Mouse (Mus musculus) layer of hippocampus, adult 2 months (tissue): ENCODE measurements around the gene Prr5l. TPM values are rescaled to one million over a fixed set of nuclear protein-coding genes. Genes with fewer than 3 reads are reported as not detected.

ENCODE experiments used
- DNase-seq, 2 experiments: peaks; one replicate each; pipeline ENCODE4 v3.0.0; 2022; ENCODE audit warnings: low spot score in 2 of 2
- H3K27ac ChIP-seq: fragments of 200-600 bp; 2 replicates; pipeline ENCODE4 v1.8.1; 2022
- H3K4me3 ChIP-seq: fragments of 200-600 bp; 2 replicates; pipeline ENCODE4 v1.8.1; 2022; ENCODE audit warnings: mild to moderate bottlenecking
- CTCF ChIP-seq: fragments of 200-600 bp; conservative IDR thresholded peaks from 2 replicates; pipeline ENCODE4 v1.8.1; 2022; ENCODE audit warnings: antibody characterized with exemption, mild to moderate bottlenecking, moderate library complexity
- total RNA-seq, 2 experiments: library from RNA; stranded (reverse); gene quantifications; 2 replicates each; pipeline ENCODE4 v1.2.3; 2021

Prr5l gene
- total RNA-seq, 2 experiments from 2014 or later: 7.2 to 9.5 TPM

DNA sequence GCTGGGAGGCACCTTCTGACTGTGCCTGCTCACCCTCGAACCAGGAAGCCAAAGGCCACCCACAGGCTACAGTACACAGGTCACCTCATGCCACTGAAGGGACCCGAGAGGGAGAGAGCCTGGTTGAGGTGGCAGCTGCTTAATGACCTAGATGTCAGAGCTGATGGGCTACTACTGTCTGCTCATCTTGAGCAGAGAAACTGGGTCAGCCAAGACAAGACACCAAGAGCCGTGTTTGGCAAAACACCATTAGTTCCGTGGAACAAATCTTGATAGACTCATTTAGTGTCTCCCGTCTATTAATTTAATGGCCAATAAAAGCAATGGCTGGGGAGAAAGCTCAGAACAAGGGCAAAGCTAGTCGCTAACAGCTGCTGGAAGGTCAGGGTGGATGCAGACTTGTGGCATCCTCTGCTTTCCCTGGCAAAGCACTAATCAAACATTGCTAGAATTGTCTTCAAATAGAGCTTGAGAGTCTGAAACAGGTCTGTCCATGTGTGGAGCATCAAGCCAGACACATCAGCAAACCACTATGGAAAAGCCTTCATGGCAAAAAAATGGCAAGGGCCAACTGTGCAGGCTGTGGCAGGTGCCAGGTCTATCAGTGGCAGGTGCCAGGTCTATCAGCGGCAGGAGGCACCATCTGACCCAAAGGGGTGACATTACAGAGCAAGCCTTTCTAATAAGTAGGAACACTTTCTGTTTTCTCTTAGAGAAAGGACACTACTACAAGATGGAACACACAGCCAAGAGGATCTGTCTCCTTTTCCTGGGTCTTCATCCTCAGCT lies 140.6 kb downstream of the Prr5l start:
- H3K4me3 ChIP-seq: no peak overlapping the region

DNA sequence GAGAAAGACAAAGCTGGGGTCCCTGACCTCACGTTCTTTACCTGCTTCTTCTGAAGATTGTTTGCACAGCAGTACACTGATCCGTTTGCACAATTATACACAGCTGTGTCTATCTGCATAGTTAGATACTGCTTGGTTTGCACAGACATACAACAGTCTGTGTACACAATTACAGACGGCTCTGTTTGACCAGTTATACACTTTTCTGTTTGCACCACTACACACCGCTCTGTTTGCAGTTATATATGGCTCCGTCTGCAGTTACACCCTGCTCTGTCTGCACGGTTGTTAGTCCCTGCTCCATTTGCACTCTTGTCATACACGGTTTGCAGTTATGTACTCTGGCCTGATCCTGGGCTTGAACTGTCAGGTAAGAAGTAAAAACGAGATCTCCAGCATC lies 141.2 kb downstream of the Prr5l start:
- no peak overlapping the region for H3K27ac ChIP-seq

More for the DNA sequence above, 140.6 kb downstream of the Prr5l start:
- no peak overlapping the region for H3K27ac ChIP-seq
- no peak for TF ChIP-seq CTCF
- no peak for DNase-seq

DNA sequence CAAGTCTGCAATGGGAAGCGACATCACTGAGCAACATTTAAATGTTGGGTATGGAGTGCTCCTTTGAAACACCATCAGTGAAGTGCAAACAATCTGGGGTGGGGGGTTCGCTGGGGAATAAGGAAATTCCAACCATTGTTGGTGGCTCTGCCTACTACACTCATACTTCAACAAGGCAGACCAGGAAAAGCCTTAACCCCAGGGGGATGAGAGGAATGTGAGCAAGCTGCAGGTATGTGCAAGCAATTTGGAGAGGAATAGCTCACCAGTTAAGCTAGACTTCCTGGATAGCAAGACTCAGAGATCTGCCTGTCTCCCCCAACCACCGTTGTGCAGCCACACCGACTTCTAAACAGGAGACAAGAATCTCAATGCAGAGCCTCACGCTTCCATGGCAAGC lies 142.9 kb downstream of the Prr5l start:
- Histone ChIP-seq H3K4me3 (no peak overlapping the region), H3K27ac (no peak overlapping the region)
- DNase-seq: no peak
- TF ChIP-seq CTCF: no peak

More for the DNA sequence above, 141.2 kb downstream of the Prr5l start:
- DNase-seq: no peak
- H3K4me3 ChIP-seq: no peak overlapping the region
- TF ChIP-seq CTCF: no peak

- DNase-seq: peak; percentile 26 to 29
- no peak overlapping the region for H3K4me3 ChIP-seq
- peak overlapping the region; percentile 25; the same call in 1 of the 2 replicates for H3K27ac ChIP-seq
- TF ChIP-seq CTCF: no peak
These were observed 149.3 kb downstream of the Prr5l start for GRCm38 (mm10) chr2:101733564-101733963.

DNA sequence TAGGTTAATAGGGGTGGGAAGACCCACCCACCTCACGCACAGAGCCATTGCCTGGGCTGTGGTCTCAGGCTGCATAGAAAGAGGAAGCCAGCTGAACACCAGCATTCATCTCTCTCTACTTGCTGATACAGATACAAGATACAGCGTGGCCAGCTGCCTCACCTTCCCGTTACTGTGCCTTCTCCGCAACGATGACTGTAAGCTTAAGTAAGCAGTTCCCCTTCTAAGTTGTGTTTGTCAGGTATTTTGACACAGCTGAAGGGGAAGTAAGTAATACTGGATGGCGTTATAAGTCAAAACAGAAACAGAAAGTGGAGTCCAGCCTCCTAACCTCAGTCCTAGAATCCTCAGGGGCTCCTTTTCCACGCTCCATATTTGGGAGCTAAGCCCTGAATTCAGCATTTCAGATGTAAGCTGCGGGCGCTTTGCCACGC lies 150.0 kb downstream of the Prr5l start:
- Histone ChIP-seq H3K4me3 (no peak overlapping the region), H3K27ac (0 out of 2 replicates have a peak overlapping the region, but pooled peaks have one; percentile 14)
- TF ChIP-seq CTCF: no peak
- DNase-seq: no peak

GRCm38 (mm10) chr2:101730972-101731371 lies 151.9 kb downstream of the Prr5l start:
- H3K27ac ChIP-seq: peak overlapping the region; percentile 28; the same call in 1 of the 2 replicates

DNA sequence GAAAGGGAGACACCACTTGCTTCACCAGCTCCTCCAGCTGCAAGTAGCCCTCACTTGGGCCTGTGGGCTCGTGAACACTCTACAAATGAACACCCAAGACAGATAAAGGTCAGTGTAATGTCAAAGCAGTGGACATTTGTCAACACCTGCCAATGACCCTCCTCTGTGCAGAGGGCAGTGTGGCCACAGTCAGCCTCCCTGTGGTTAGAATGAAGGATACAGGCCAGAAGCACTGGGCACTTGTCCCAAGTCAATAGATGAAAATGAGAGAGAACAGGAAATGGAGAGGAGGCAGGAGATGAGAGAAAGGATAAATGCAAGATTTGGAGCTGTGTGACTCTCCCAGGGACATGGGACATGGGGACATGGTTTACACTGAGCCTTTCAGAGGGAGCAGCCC lies 153.4 kb downstream of the Prr5l start:
- no peak for TF ChIP-seq CTCF
- no peak overlapping the region for H3K4me3 ChIP-seq
- no peak overlapping the region for H3K27ac ChIP-seq
- no peak for DNase-seq

More at GRCm38 (mm10) chr2:101730972-101731371, 151.9 kb downstream of the Prr5l start:
- DNase-seq: peak in 1 of 2 experiments; percentile 15
- no peak overlapping the region for H3K4me3 ChIP-seq
- TF ChIP-seq CTCF: no peak

DNA sequence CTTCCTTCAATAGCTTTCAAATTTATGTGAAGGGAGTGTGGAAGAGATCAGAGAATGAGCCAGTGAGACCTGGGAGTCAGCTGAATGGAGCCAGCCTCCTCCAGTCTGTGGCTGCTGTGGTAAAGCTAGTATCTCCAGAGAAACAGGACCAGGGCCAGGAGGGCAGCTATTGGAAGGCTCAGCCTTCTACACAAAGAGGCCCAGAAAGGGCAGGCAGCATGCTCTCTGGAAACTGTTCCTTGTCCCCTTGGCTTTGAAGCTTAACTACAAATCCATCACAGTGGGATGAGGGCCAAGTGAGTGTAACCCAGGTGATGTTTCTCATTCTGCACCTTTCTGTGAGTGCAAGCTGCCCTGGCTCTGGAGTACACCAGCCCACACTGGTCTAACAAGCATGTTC lies 155.0 kb downstream of the Prr5l start:
- TF ChIP-seq CTCF: no peak
- Histone ChIP-seq H3K27ac (no peak overlapping the region), H3K4me3 (no peak overlapping the region)
- no peak for DNase-seq

DNA sequence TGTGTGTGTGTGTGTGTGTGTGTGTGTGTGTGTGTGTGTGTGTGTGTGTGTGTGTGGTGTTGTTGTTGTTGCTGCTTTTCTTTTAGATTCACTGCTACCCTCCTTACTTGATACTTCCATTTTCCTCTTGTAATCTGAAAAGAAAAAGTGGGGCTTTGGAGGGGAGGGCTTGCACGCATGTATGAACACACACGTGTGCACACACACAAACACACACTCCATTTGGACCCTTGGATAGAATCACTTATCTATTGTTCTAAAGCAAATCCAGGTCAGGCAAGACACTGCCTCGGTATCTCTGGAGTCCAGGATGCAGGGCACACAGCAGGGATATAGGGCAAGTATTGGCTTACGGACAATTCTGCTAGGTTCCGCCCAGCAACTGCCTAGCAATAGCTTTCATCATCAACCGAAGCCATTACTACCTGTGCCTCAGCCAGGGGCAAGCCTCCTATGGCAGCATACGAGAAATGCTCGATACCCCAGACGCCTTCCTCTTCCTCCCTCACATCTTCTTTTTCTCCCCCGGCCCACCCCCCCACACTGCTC lies 159.4 kb downstream of the Prr5l start:
- Histone ChIP-seq H3K27ac (0 out of 2 replicates have a peak overlapping the region, but pooled peaks have one; percentile 43), H3K4me3 (no peak overlapping the region)
- no peak for TF ChIP-seq CTCF
- DNase-seq: no peak

DNA sequence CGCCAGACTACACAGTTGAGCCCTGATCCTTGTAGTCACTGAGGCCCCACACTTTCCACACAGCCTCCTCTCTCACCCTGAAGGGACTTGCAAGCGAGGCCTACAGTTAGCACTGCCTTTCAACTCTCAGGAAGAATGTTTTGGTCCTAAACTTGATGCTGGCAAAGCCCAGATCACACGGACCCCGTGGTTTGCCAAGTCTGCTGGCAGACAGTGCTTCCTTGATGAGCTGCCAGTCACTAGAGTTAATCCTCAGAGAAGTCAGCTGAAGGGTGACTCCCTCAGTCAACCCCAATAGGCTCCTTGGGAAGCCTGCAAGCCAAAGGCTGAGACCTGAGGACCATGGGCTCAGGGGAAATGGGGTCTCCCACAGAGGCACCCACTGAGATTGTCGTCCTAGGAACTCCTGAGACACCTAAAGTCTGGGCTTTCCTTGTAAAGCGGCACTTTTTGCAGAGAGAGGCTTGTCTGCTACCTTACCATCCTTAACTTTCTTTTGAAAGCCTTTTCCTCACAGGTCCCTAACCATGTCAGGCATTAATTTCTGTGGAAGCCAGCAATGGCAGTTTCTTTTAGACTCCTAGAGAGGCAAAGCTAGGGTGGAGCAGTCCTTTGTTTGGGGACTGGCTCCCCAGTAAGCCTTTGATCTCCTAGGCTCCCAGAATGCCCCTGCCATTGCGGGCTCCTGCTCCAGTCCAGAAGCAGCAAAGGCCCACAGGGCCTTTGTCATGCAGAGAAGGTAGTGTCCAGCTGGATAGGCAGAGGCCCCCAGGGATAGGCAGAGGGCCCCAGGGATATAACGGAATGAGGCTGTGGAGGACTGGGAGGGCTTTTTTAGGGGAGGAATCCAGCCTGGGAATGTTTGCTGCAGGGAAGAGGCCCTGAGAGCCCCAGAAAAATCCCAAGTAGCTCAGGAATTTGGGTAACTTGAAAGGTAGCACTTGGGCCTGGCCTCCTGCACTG lies 160.2 kb downstream of the Prr5l start:
- H3K27ac ChIP-seq: peak overlapping the region; percentile 69
- no peak overlapping the region for H3K4me3 ChIP-seq
- TF ChIP-seq CTCF: no peak
- no peak for DNase-seq

GRCm38 (mm10) chr2:101721835-101722234 lies 161.0 kb downstream of the Prr5l start:
- no peak for TF ChIP-seq CTCF
- Histone ChIP-seq H3K27ac (peak overlapping the region; percentile 69), H3K4me3 (no peak overlapping the region)

DNA sequence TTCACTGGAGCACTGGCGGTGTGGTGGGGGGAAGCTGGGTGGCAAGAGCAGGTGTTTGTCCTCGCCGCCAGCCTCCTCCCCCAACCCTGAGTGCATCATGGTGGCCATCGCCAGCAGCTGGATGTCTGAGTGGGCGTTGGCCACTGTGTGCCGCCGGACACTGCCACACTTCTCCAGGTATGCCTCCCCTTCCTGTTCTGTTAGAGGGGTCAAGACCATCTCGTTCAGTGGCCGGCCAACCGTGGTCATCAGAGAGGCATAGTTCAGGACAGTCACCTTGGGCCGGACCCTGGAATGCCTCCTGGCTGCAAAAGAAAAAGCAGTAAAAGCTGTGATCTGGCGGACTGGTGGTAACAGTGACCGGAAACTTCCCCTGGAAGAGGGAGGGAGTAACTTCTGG lies 165.7 kb downstream of the Prr5l start:
- no peak for TF ChIP-seq CTCF
- no peak for DNase-seq
- no peak overlapping the region for H3K4me3 ChIP-seq

More at GRCm38 (mm10) chr2:101721835-101722234, 161.0 kb downstream of the Prr5l start:
- DNase-seq: no peak

More for the DNA sequence above, 165.7 kb downstream of the Prr5l start:
- H3K27ac ChIP-seq: no peak overlapping the region
